Comparison of ENCODE assay signal across 9 mouse cellular contexts in genomic region chr17:47841931-47842623, GRCm38 (mm10). TPM values are rescaled to one million over a fixed set of nuclear protein-coding genes. Genes with fewer than 3 reads are reported as not detected.
DNase-seq lines count a peak whose midpoint lies in the region; ATAC-seq and TF ChIP-seq lines count a peak whose summit lies in the region.
"Had no signal": no experiment of that assay in that cellular context is flagged by ENCODE, and none has a peak within 500 bp of the region (broad histone marks: within the 10 kb centered on the region; RNA-seq: fewer than 3 reads in every experiment).

No protein-coding gene starts in this region.

- no peaks in the 10 kb centered on the region for H3K79me2 ChIP-seq in macrophage (ENCODE audit: inconsistent target)

- DNase-seq in embryonic facial prominence, embryonic 14.5 days (ENCODE audit: low spot score) = peak; percentile 59
- no peak for DNase-seq in embryonic facial prominence, embryonic 10.5 days (ENCODE audit: low spot score)
- DNase-seq in adrenal gland, postnatal 14 days = peak; percentile 94
- DNase-seq in gastrocnemius, postnatal 36 days = peak; percentile 74 to 78
- peak; percentile 93 for DNase-seq in kidney, adult 2 months

- no peak overlapping the region for H3K4me3 ChIP-seq in embryonic facial prominence, embryonic 14.5 days (ENCODE audit: low read depth, low read length)
- H3K4me3 ChIP-seq in embryonic facial prominence, embryonic 10.5 days = no peak overlapping the region
- no peak overlapping the region for H3K4me3 ChIP-seq in kidney, adult 2 months (ENCODE audit: insufficient read depth, low read depth, low read length)
- H3K4me3 ChIP-seq in macrophage (ENCODE audit: inconsistent target) = peak overlapping the region; percentile 2; the same call in 1 of the 2 replicates
- no peak overlapping the region for H3K4me3 ChIP-seq in hindbrain, embryonic 13.5 days
- H3K4me3 ChIP-seq: erythroblast, embryonic 14.5 days had no signal

- H3K4me1 ChIP-seq in embryonic facial prominence, embryonic 14.5 days (ENCODE audit: control insufficient read depth, insufficient read depth, low read length) = peaks cover 5% of the 10 kb centered on the region
- H3K4me1 ChIP-seq in embryonic facial prominence, embryonic 10.5 days = peaks cover 18% of the 10 kb centered on the region
- no peaks in the 10 kb centered on the region for H3K4me1 ChIP-seq in kidney, adult 2 months (ENCODE audit: control insufficient read depth, insufficient read depth, low read length)
- no peaks in the 10 kb centered on the region; the same call in 1 of the 2 replicates for H3K4me1 ChIP-seq in hindbrain, embryonic 13.5 days (replicated peaks)

- H3K4me2 ChIP-seq in embryonic facial prominence, embryonic 14.5 days (ENCODE audit: low read depth, low read length) = no peak overlapping the region
- no peak overlapping the region for H3K4me2 ChIP-seq in hindbrain, embryonic 13.5 days

- no peaks in the 10 kb centered on the region for H3K27me3 ChIP-seq in embryonic facial prominence, embryonic 14.5 days (replicated peaks; ENCODE audit: control insufficient read depth, insufficient read depth, low read length)
- H3K27me3 ChIP-seq in embryonic facial prominence, embryonic 10.5 days (replicated peaks; ENCODE audit: low read depth, poor library complexity, severe bottlenecking) = 0 out of 2 replicates have a peak, but pooled peaks cover 3% of the 10 kb centered on the region
- H3K27me3 ChIP-seq in kidney, adult 2 months (replicated peaks; ENCODE audit: control insufficient read depth, insufficient read depth, low read length) = no peaks in the 10 kb centered on the region
- H3K27me3 ChIP-seq in hindbrain, embryonic 13.5 days = peaks cover 13% of the 10 kb centered on the region; the same call in 1 of the 2 replicates

- no peak overlapping the region for H3K27ac ChIP-seq in embryonic facial prominence, embryonic 14.5 days (replicated peaks; ENCODE audit: low read depth, low read length)
- no peak overlapping the region for H3K27ac ChIP-seq in embryonic facial prominence, embryonic 10.5 days (replicated peaks)
- no peak overlapping the region for H3K27ac ChIP-seq in kidney, adult 2 months (ENCODE audit: insufficient read depth, low read depth, low read length)
- H3K27ac ChIP-seq in macrophage = peak overlapping the region; percentile 61
- no peak overlapping the region for H3K27ac ChIP-seq in hindbrain, embryonic 13.5 days

- intact Hi-C loops in gastrocnemius, postnatal 36 days (cut with DNase I) = no loop called here

- TF ChIP-seq POLR2A in kidney, adult 2 months (IDR thresholded peaks at IDR 0.05; ENCODE audit: low read depth, low read length) = no peak

- WGBS in embryonic facial prominence, embryonic 14.5 days = 62% methylated on average over 19 of the region's 19 CpGs
- WGBS in embryonic facial prominence, embryonic 10.5 days = 80% methylated on average over 19 of the region's 19 CpGs
- 39% methylated on average over 19 of the region's 19 CpGs for WGBS in kidney, adult 2 months
- WGBS in macrophage (ENCODE audit: missing documents) = 15% methylated on average over 19 of the region's 19 CpGs
- 72% methylated on average over 19 of the region's 19 CpGs for WGBS in hindbrain, embryonic 13.5 days

- no peak overlapping the region for H3K9ac ChIP-seq in embryonic facial prominence, embryonic 14.5 days (ENCODE audit: low read depth, low read length)
- H3K9ac ChIP-seq in hindbrain, embryonic 13.5 days = no peak overlapping the region

- no peak for ATAC-seq in embryonic facial prominence, embryonic 14.5 days (ENCODE audit: low read depth)
- no peak for ATAC-seq in erythroid progenitor cell, adult 5-6 weeks (replicated peaks; ENCODE audit: low FRiP score, poor library complexity, severe bottlenecking)
- ATAC-seq in hindbrain, embryonic 13.5 days (ENCODE audit: low FRiP score) = no peak

- no peaks in the 10 kb centered on the region for H3K36me3 ChIP-seq in embryonic facial prominence, embryonic 14.5 days (ENCODE audit: control insufficient read depth, insufficient read depth, low read length)
- no peaks in the 10 kb centered on the region for H3K36me3 ChIP-seq in embryonic facial prominence, embryonic 10.5 days (replicated peaks)
- H3K36me3 ChIP-seq in kidney, adult 2 months (ENCODE audit: control insufficient read depth, insufficient read depth, low read length) = no peaks in the 10 kb centered on the region
- no peaks in the 10 kb centered on the region for H3K36me3 ChIP-seq in macrophage (ENCODE audit: inconsistent target)
- H3K36me3 ChIP-seq in hindbrain, embryonic 13.5 days = no peaks in the 10 kb centered on the region

- no peaks in the 10 kb centered on the region for H3K9me3 ChIP-seq in embryonic facial prominence, embryonic 14.5 days (ENCODE audit: control insufficient read depth, low read length)
- H3K9me3 ChIP-seq in embryonic facial prominence, embryonic 10.5 days = peaks cover 4% of the 10 kb centered on the region; the same call in 1 of the 2 replicates
- H3K9me3 ChIP-seq in hindbrain, embryonic 13.5 days = no peaks in the 10 kb centered on the region; the same call in 1 of the 2 replicates

- TF ChIP-seq CTCF in kidney, adult 2 months (conservative IDR thresholded peaks at IDR 0.05; ENCODE audit: insufficient read depth, insufficient read length, low read depth, low read length) = no peak

RNA-seq across cellular contexts. Expression of gene Mdfi, which starts 7.6 kb away (rescaled TPM):
- polyA plus RNA-seq in embryonic facial prominence, embryonic 14.5 days (2014; fragmentation: Nextera tagmentation; extraction: Ambion mirVana) = 54.5 and 64.6 TPM in 2 replicates
- 21.0 and 25.1 TPM in 2 replicates for polyA plus RNA-seq in embryonic facial prominence, embryonic 10.5 days (2016; fragmentation: Nextera tagmentation; extraction: Ambion mirVana)
- total RNA-seq in adrenal gland, postnatal 14 days (2021) = 3.9 and 4.3 TPM in 2 replicates
- under 1 TPM; 0.36 to 0.96 TPM for total RNA-seq in gastrocnemius, postnatal 36 days (2021)
- polyA plus RNA-seq in kidney, adult 2 months (2012; rRNA removed) = 4.9 and 6.6 TPM in 2 replicates
- total RNA-seq in macrophage (2018; cell fraction: chromatin; rRNA removed) = 1 to 10 TPM in 2 of 26 experiments, under 1 TPM in 1, not detected in 23; 0.49 to 1.9 (median 1.1) TPM
- total RNA-seq in macrophage (2018; cell fraction: cytosol; rRNA removed) = under 1 TPM in 6 of 26 experiments, not detected in 20; 0.09 to 0.58 (median 0.25) TPM
- 1 to 10 TPM in 1 of 26 experiments, under 1 TPM in 1, not detected in 24; 0.98 to 1.1 TPM for total RNA-seq in macrophage (2018; cell fraction: nucleus; rRNA removed)
- 0.22 to 0.40 TPM in 2 of 3 replicates, not detected in the other for polyA plus RNA-seq in macrophage (2018)
- not detected in 2 replicates for total RNA-seq in erythroid progenitor cell, adult 5-6 weeks (2015; ENCODE audit: low replicate concordance)
- not detected in 2 replicates for total RNA-seq in erythroid progenitor cell, adult 5-6 weeks (2017; ENCODE audit: low replicate concordance)
- polyA plus RNA-seq in hindbrain, embryonic 13.5 days (2015; fragmentation: Nextera tagmentation; extraction: Ambion mirVana) = 2.9 and 3.7 TPM in 2 replicates
